Mouse (Mus musculus): ENCODE measurements at regions not wholly inside any gene's neighbourhood (a gene's known extent, or its start where the extent isn't known, plus 50 kb on each side); places are given as distances from the start of the nearest gene placed in this dataset.

DNA sequence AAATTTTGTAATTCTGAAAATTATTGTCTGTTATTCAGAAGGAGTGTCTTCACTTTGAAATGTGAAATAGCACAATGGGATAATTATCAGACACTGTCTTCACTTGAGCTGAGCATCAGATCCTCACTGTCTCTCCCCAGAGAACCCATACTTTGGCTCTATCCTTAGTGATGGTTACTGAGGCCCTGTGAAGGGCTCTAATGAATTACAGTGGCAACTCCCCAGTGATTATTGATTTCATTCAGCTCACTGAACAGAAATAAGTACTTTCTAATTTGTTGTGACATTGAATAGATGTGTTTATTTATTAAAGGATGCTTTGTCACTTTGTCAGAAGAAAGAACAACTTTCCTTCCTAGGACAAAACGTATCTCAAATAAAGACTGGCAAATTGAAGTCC lies 1389.5 kb upstream of the Igfbp7 start:
- Histone ChIP-seq H3K4me1 (ENCODE audit: control insufficient read depth, insufficient read depth, low read length) (no peaks in the 10 kb centered on the region), H3K27me3 (ENCODE audit: control insufficient read depth, insufficient read depth, low read length) (no peaks in the 10 kb centered on the region), H3K27ac (ENCODE audit: insufficient read depth, low read length) (no peak overlapping the region), H3K4me3 (replicated peaks; ENCODE audit: insufficient read depth, low read depth, low read length) (no peak overlapping the region)
- no peak for TF ChIP-seq CTCF (IDR thresholded peaks at IDR 0.05; ENCODE audit: borderline replicate concordance, insufficient read depth, low read depth, low read length)
- no peak for TF ChIP-seq POLR2A (IDR thresholded peaks at IDR 0.05; ENCODE audit: borderline replicate concordance, insufficient read depth, low read length)
- DNase-seq = no peak
- 13% methylated on average over 1 of the region's 1 CpGs for WGBS
